Mouse (Mus musculus): ENCODE data around the gene Aff4. TPM values are rescaled to one million over a fixed set of nuclear protein-coding genes. Genes with fewer than 3 reads are reported as not detected.

The Aff4 gene
- total and polyA plus RNA-seq, 3 experiments = 4.5 to 246 (median 86.2) TPM

DNA sequence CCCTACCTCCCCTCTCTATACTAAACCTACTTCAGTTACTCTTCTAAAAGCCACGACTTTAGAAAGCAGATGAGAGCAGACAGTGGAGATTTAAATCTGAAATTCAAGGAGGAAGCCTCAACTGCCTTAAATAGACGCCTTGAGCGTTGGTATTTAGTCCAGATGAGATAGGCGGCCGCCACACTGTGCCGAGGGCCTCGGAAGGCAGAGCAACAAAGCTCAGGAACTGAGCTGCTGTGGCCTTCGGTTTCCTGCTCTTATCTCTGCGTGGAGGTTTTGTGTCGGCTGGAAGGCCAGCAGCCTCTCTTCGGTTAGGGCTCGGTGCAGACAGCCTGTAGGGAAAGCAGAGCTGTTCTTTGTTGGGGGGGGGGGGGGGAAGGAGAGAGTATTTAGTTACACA is 91.3 kb downstream of the Aff4 start:
- H3K4me3 ChIP-seq (ENCODE audit: low read depth, low read length) = no peak overlapping the region; the same call in 1 of the 2 replicates
- TF ChIP-seq POLR2AphosphoS5 (IDR thresholded peaks at IDR 0.05; ENCODE audit: insufficient replicate concordance, low read depth, low read length) = no peak
- no peak for TF ChIP-seq CTCF (IDR thresholded peaks at IDR 0.05; ENCODE audit: low read depth, low read length)
- no peak for TF ChIP-seq GATA1 (IDR thresholded peaks at IDR 0.05; ENCODE audit: borderline replicate concordance, low read length)
- TF ChIP-seq TAL1 (conservative IDR thresholded peaks at IDR 0.05; ENCODE audit: low read depth, low read length) = no peak
- no peak for TF ChIP-seq GATA2 (IDR thresholded peaks at IDR 0.05; ENCODE audit: borderline replicate concordance, low read depth, low read length)
- peaks cover 22% of the 10 kb centered on the region for H3K27me3 ChIP-seq (ENCODE audit: insufficient read depth, low read length)
- peaks cover 16% of the 10 kb centered on the region for H3K4me1 ChIP-seq (ENCODE audit: insufficient read depth, low read depth, low read length)
- no peaks in the 10 kb centered on the region for H3K9me3 ChIP-seq (replicated peaks)
- DNase-seq (ENCODE audit: low spot score) (no peak), ATAC-seq (ENCODE audit: extremely low read depth, insufficient number of reproducible peaks, low FRiP score, poor library complexity, severe bottlenecking) (no peak)
- H3K36me3 ChIP-seq (replicated peaks) = no peaks in the 10 kb centered on the region

DNA sequence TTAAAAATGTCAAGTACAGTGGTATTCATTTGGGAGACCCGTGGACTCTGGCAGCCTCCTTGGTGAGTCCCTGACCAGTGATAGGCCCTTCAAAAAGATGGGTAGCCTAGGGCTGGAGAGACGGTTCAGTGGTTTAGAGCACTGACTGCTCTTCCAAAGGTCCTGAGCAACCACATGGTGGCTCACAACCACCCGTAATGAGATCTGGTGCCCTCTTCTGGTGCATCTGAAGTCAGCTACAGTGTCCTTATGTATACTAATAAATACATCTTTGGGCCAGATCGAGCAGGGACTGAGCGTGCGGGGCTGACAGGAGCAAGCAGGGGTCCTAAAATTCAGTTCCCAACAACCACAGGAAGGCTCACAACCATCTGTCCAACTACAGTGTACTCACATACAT is 93.2 kb downstream of the Aff4 start:
- DNase-seq (ENCODE audit: low spot score) (no peak), ATAC-seq (ENCODE audit: extremely low read depth, insufficient number of reproducible peaks, low FRiP score, poor library complexity, severe bottlenecking) (no peak)
- H3K9me3 ChIP-seq (replicated peaks) = no peaks in the 10 kb centered on the region
- peaks cover 14% of the 10 kb centered on the region for H3K27me3 ChIP-seq (ENCODE audit: insufficient read depth, low read length)
- H3K4me1 ChIP-seq (ENCODE audit: insufficient read depth, low read depth, low read length) = peaks cover 16% of the 10 kb centered on the region
- H3K4me3 ChIP-seq (ENCODE audit: low read depth, low read length) = no peak overlapping the region; the same call in 1 of the 2 replicates
- no peaks in the 10 kb centered on the region for H3K36me3 ChIP-seq (replicated peaks)
- no peak for TF ChIP-seq TAL1 (conservative IDR thresholded peaks at IDR 0.05; ENCODE audit: low read depth, low read length)
- no peak for TF ChIP-seq POLR2AphosphoS5 (IDR thresholded peaks at IDR 0.05; ENCODE audit: insufficient replicate concordance, low read depth, low read length)
- no peak for TF ChIP-seq GATA2 (IDR thresholded peaks at IDR 0.05; ENCODE audit: borderline replicate concordance, low read depth, low read length)
- TF ChIP-seq CTCF (IDR thresholded peaks at IDR 0.05; ENCODE audit: low read depth, low read length) = no peak
- TF ChIP-seq GATA1 (IDR thresholded peaks at IDR 0.05; ENCODE audit: borderline replicate concordance, low read length) = no peak

DNA sequence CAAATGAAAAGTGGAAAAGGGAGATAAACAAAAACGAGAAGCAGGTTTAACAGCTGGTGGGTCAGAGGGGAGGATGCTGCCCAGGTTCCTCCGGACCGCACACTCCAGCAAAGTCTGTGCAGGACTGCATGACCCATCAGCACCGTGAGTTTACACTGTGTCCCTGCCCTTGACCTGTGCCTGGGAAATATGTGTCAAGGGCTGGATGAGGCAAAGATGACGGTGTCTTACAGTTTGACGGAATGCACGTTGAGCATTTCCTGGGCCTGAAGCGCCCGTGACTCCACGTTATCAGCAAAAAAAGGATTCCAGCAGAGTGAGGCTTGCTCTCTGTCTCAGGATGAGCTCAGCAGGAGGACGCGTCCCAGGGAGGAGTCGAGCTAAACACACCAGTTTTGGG is 94.9 kb downstream of the Aff4 start:
- DNase-seq (ENCODE audit: low spot score) (no peak), ATAC-seq (ENCODE audit: extremely low read depth, insufficient number of reproducible peaks, low FRiP score, poor library complexity, severe bottlenecking) (no peak)
- Histone ChIP-seq H3K4me3 (ENCODE audit: low read depth, low read length) (no peak overlapping the region), H3K36me3 (replicated peaks) (no peaks in the 10 kb centered on the region), H3K9me3 (replicated peaks) (no peaks in the 10 kb centered on the region), H3K4me1 (ENCODE audit: insufficient read depth, low read depth, low read length) (peaks cover 16% of the 10 kb centered on the region), H3K27me3 (ENCODE audit: insufficient read depth, low read length) (peaks cover 21% of the 10 kb centered on the region)
- TF ChIP-seq CTCF (IDR thresholded peaks at IDR 0.05; ENCODE audit: low read depth, low read length) (no peak), GATA1 (IDR thresholded peaks at IDR 0.05; ENCODE audit: borderline replicate concordance, low read length) (no peak), GATA2 (IDR thresholded peaks at IDR 0.05; ENCODE audit: borderline replicate concordance, low read depth, low read length) (no peak), POLR2AphosphoS5 (IDR thresholded peaks at IDR 0.05; ENCODE audit: insufficient replicate concordance, low read depth, low read length) (no peak), TAL1 (conservative IDR thresholded peaks at IDR 0.05; ENCODE audit: low read depth, low read length) (no peak)

DNA sequence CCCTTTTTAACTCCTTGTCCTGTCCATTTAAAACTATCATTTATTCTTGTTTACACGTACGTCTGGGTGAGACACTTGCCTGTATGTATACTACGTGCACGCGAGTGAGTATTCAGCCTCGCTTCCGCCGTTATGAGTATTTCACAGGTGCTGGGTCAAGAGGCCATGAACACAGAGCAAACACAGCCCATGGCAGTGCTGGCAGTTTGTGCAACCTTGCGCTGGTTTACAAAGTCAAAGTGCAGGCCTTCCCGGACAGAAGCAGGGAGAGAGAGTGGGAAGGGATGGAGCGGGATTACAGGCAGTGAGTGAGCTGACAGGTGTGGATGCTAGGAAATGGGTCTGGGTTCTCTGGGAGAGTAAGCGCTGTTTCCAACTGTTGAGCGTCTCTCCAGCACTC is 95.5 kb downstream of the Aff4 start:
- Histone ChIP-seq H3K4me1 (ENCODE audit: insufficient read depth, low read depth, low read length) (peaks cover 16% of the 10 kb centered on the region), H3K4me3 (ENCODE audit: low read depth, low read length) (no peak overlapping the region), H3K27me3 (ENCODE audit: insufficient read depth, low read length) (peaks cover 25% of the 10 kb centered on the region), H3K9me3 (replicated peaks) (no peaks in the 10 kb centered on the region), H3K36me3 (replicated peaks) (no peaks in the 10 kb centered on the region)
- no peak for TF ChIP-seq GATA2 (IDR thresholded peaks at IDR 0.05; ENCODE audit: borderline replicate concordance, low read depth, low read length)
- no peak for TF ChIP-seq CTCF (IDR thresholded peaks at IDR 0.05; ENCODE audit: low read depth, low read length)
- TF ChIP-seq POLR2AphosphoS5 (IDR thresholded peaks at IDR 0.05; ENCODE audit: insufficient replicate concordance, low read depth, low read length) = no peak
- no peak for TF ChIP-seq TAL1 (conservative IDR thresholded peaks at IDR 0.05; ENCODE audit: low read depth, low read length)
- TF ChIP-seq GATA1 (IDR thresholded peaks at IDR 0.05; ENCODE audit: borderline replicate concordance, low read length) = no peak
- DNase-seq (ENCODE audit: low spot score) (no peak), ATAC-seq (ENCODE audit: extremely low read depth, insufficient number of reproducible peaks, low FRiP score, poor library complexity, severe bottlenecking) (no peak)

DNA sequence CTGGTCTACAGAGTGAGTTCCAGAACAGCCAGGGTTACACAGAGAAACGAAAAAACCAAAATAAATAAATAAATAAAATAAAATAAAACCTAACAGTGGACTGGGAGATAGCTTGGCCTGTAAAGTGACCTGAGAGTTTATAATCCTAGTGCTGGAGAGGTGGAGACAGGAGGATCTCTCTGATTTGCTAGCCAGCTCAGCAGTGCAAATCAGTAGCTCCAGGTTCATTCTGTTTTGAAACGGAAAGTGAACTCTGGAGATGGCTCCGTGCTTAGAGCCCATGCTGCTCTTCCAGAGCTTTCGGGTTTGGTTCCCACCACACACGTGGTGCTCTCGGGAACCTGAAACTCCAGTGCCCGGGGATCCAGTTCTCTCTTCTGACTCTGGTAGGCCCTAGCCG is 97.4 kb downstream of the Aff4 start:
- no peak for ATAC-seq (ENCODE audit: extremely low read depth, insufficient number of reproducible peaks, low FRiP score, poor library complexity, severe bottlenecking)
- Histone ChIP-seq H3K36me3 (replicated peaks) (no peaks in the 10 kb centered on the region), H3K27me3 (ENCODE audit: insufficient read depth, low read length) (peaks cover 41% of the 10 kb centered on the region), H3K4me1 (ENCODE audit: insufficient read depth, low read depth, low read length) (peaks cover 9% of the 10 kb centered on the region; the same call in 1 of the 2 replicates), H3K4me3 (ENCODE audit: low read depth, low read length) (no peak overlapping the region), H3K9me3 (replicated peaks) (no peaks in the 10 kb centered on the region)
- no peak for DNase-seq (ENCODE audit: low spot score)
- TF ChIP-seq POLR2AphosphoS5 (IDR thresholded peaks at IDR 0.05; ENCODE audit: insufficient replicate concordance, low read depth, low read length) (no peak), GATA2 (IDR thresholded peaks at IDR 0.05; ENCODE audit: borderline replicate concordance, low read depth, low read length) (no peak), CTCF (IDR thresholded peaks at IDR 0.05; ENCODE audit: low read depth, low read length) (no peak), TAL1 (conservative IDR thresholded peaks at IDR 0.05; ENCODE audit: low read depth, low read length) (no peak), GATA1 (IDR thresholded peaks at IDR 0.05; ENCODE audit: borderline replicate concordance, low read length) (no peak)

DNA sequence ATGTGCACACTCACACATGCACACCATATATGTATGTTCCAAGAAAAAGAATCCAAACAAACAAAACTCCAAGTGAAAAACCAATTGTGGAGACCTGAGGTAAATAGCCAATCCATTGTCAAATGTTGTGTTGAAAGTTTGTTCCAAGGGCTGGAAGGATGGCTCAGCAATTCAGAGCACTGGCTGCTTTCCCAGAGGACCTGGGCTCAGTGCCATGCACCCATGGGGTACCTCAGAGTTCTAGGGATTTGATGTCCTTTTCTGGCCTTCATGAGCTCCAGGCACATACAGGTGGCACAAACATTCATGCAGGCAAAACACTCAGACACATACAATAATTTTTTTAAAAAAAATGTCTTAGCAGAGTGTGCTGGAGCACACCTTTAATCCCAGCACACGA is 97.9 kb downstream of the Aff4 start:
- no peak for TF ChIP-seq TAL1 (conservative IDR thresholded peaks at IDR 0.05; ENCODE audit: low read depth, low read length)
- no peak for TF ChIP-seq CTCF (IDR thresholded peaks at IDR 0.05; ENCODE audit: low read depth, low read length)
- TF ChIP-seq GATA1 (IDR thresholded peaks at IDR 0.05; ENCODE audit: borderline replicate concordance, low read length) = no peak
- ATAC-seq (ENCODE audit: extremely low read depth, insufficient number of reproducible peaks, low FRiP score, poor library complexity, severe bottlenecking) = no peak

More for the DNA sequence above, 97.9 kb downstream of the Aff4 start:
- Histone ChIP-seq H3K9me3 (replicated peaks) (no peaks in the 10 kb centered on the region), H3K27me3 (ENCODE audit: insufficient read depth, low read length) (peaks cover 43% of the 10 kb centered on the region), H3K4me1 (ENCODE audit: insufficient read depth, low read depth, low read length) (peaks cover 7% of the 10 kb centered on the region; the same call in 1 of the 2 replicates), H3K36me3 (replicated peaks) (no peaks in the 10 kb centered on the region), H3K4me3 (ENCODE audit: low read depth, low read length) (no peak overlapping the region)
- no peak for DNase-seq (ENCODE audit: low spot score)

All from G1E (cell line).